Mouse (Mus musculus) CH12.LX (cell line): ENCODE measurements around the gene Rnf126.

Source experiments
- CTCF ChIP-seq, 2 experiments: IDR thresholded peaks in 1 of 2; conservative IDR thresholded peaks in 1 of 2; 2 replicates each; pipeline ENCODE4 v1.5.1; 2011 to 2012; ENCODE audit warnings: low read depth in 2 of 2, low read length in 2 of 2, improper control_type of control experiment in 1 of 2, inconsistent platforms in 1 of 2, mild to moderate bottlenecking in 1 of 2, moderate library complexity in 1 of 2
- E2F4 ChIP-seq: IDR thresholded peaks from 2 replicates; pipeline ENCODE4 v1.6.1; 2011; ENCODE audit warnings: low read depth, low read length, improper control_type of control experiment; ENCODE audit not compliant: insufficient replicate concordance
- EP300 ChIP-seq: IDR thresholded peaks from 2 replicates; pipeline ENCODE4 v1.6.1; 2011; ENCODE audit warnings: low read length, improper control_type of control experiment
- ETS1 ChIP-seq: conservative IDR thresholded peaks from 2 replicates; pipeline ENCODE4 v1.6.1; 2012; ENCODE audit warnings: low read depth, mild to moderate bottlenecking, inconsistent platforms, low read length, improper control_type of control experiment, moderate library complexity
- MAFK ChIP-seq: IDR thresholded peaks from 2 replicates; pipeline ENCODE4 v1.6.1; 2011; ENCODE audit warnings: low read length, improper control_type of control experiment; ENCODE audit not compliant: insufficient replicate concordance
- MYC ChIP-seq: IDR thresholded peaks from 2 replicates; pipeline ENCODE4 v1.6.1; 2011; ENCODE audit warnings: low read depth, mild to moderate bottlenecking, improper control_type of control experiment, low read length
- POLR2A ChIP-seq: IDR thresholded peaks from 2 replicates; pipeline ENCODE4 v1.6.1; 2011; ENCODE audit warnings: low read depth, mild to moderate bottlenecking, improper control_type of control experiment, low read length
- POLR2AphosphoS2 ChIP-seq: IDR thresholded peaks from 2 replicates; pipeline ENCODE4 v1.6.1; 2011; ENCODE audit warnings: low read depth, low read length, improper control_type of control experiment
- RAD21 ChIP-seq: IDR thresholded peaks from 2 replicates; pipeline ENCODE4 v1.6.1; 2011; ENCODE audit warnings: low read depth, mild to moderate bottlenecking, low read length, improper control_type of control experiment, moderate library complexity
- USF1 ChIP-seq: IDR thresholded peaks from 2 replicates; pipeline ENCODE4 v1.6.1; 2014; ENCODE audit warnings: low read depth, mild to moderate bottlenecking, inconsistent platforms, low read length, improper control_type of control experiment
- ZC3H11A ChIP-seq: IDR thresholded peaks from 2 replicates; pipeline ENCODE4 v1.6.1; 2012; ENCODE audit warnings: low read depth, mild to moderate bottlenecking, inconsistent platforms, low read length, improper control_type of control experiment
- ZMIZ1 ChIP-seq: IDR thresholded peaks from 2 replicates; pipeline ENCODE4 v1.6.1; 2012; ENCODE audit warnings: low read depth, mild to moderate bottlenecking, inconsistent platforms, low read length, improper control_type of control experiment

GRCm38 (mm10) chr10:79766508-79767325, at the start of gene Rnf126:
- TF ChIP-seq ETS1: peak; percentile 32; the same call in 1 of the 2 replicates
- TF ChIP-seq RAD21: no peak
- no peak for TF ChIP-seq CTCF (conservative IDR thresholded peaks at IDR 0.05 in 1 of 2, IDR thresholded peaks at IDR 0.05 in 1 of 2; ENCODE audit: low read depth in 2 of 2, low read length in 2 of 2)
- no peak for TF ChIP-seq EP300
- TF ChIP-seq ZMIZ1: peak; percentile 68; the same call in 1 of the 2 replicates
- TF ChIP-seq E2F4: no peak
- TF ChIP-seq MYC: peak; percentile 79
- peak; percentile 75 for TF ChIP-seq POLR2A
- TF ChIP-seq USF1: peak; percentile 23; the same call in 1 of the 2 replicates
- TF ChIP-seq POLR2AphosphoS2: no peak
- TF ChIP-seq MAFK: no peak
- TF ChIP-seq ZC3H11A: no peak
